In the genomic region with DNA sequence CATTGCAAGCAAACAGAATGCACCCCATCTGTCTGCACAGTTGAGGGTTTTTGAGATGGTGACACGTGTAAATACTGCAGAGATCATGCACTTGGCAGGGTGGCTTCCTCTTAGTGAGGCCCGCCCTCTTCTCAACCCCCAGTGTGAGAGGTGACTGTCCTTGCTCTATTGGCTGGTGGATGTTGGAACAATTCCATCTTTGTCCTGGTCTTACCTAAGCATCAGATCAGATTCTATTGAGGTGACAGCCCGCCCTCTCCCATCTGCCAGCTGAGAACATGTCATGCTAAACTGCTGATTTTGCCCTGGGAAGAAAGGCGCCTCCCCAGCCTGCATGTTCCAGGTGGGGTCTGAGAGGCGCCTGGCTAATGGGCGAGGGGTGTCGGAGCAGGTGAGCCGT, we compare ENCODE assay signal across 19 mouse cellular contexts.
DNase-seq lines count a peak whose midpoint lies in the region; ATAC-seq lines count a peak whose summit lies in the region.
"Had no signal": no experiment of that assay in that cellular context is flagged by ENCODE, and none has a peak within 500 bp of the region (broad histone marks: within the 10 kb centered on the region; RNA-seq: fewer than 3 reads in every experiment).

No protein-coding gene starts in this region.

- no peak overlapping the region for H3K27ac ChIP-seq in hindbrain, embryonic 11.5 days (ENCODE audit: low read depth, low read length)
- H3K27ac ChIP-seq in hindbrain, embryonic 12.5 days: no peak overlapping the region
- H3K27ac ChIP-seq in forebrain, embryonic 15.5 days (replicated peaks): peak overlapping the region; percentile 75
- H3K27ac ChIP-seq: embryonic facial prominence, embryonic 13.5 days; neural tube, embryonic 13.5 days had no signal

- peak; percentile 40; the same call in 1 of the 2 replicates for ATAC-seq in hindbrain, embryonic 11.5 days (ENCODE audit: low FRiP score)
- no peak for ATAC-seq in hindbrain, embryonic 12.5 days (ENCODE audit: low FRiP score)
- ATAC-seq in forebrain, embryonic 15.5 days (replicated peaks): peak; percentile 51

- H3K4me3 ChIP-seq in hindbrain, embryonic 11.5 days (ENCODE audit: low read depth, low read length): no peak overlapping the region
- no peak overlapping the region for H3K4me3 ChIP-seq in hindbrain, embryonic 12.5 days
- no peak overlapping the region for H3K4me3 ChIP-seq in forebrain, embryonic 15.5 days
- H3K4me3 ChIP-seq: embryonic facial prominence, embryonic 13.5 days; neural tube, embryonic 13.5 days had no signal

- no peaks in the 10 kb centered on the region; the same call in 1 of the 2 replicates for H3K4me1 ChIP-seq in hindbrain, embryonic 11.5 days (replicated peaks; ENCODE audit: control insufficient read depth, insufficient read depth, low read length)
- peaks cover 31% of the 10 kb centered on the region for H3K4me1 ChIP-seq in hindbrain, embryonic 12.5 days
- H3K4me1 ChIP-seq in forebrain, embryonic 15.5 days: peaks cover 33% of the 10 kb centered on the region

- H3K4me2 ChIP-seq in hindbrain, embryonic 11.5 days (replicated peaks; ENCODE audit: low read depth, low read length): no peak overlapping the region
- no peak overlapping the region for H3K4me2 ChIP-seq in hindbrain, embryonic 12.5 days (replicated peaks)
- no peak overlapping the region for H3K4me2 ChIP-seq in forebrain, embryonic 15.5 days (replicated peaks)
- H3K4me2 ChIP-seq: embryonic facial prominence, embryonic 13.5 days; liver, embryonic 11.5 days; midbrain, embryonic 11.5 days; neural tube, embryonic 13.5 days had no signal

- no peaks in the 10 kb centered on the region for H3K36me3 ChIP-seq in hindbrain, embryonic 11.5 days (ENCODE audit: control insufficient read depth, insufficient read depth, low read length)
- no peaks in the 10 kb centered on the region for H3K36me3 ChIP-seq in hindbrain, embryonic 12.5 days
- H3K36me3 ChIP-seq in forebrain, embryonic 15.5 days: no peaks in the 10 kb centered on the region
- H3K36me3 ChIP-seq: embryonic facial prominence, embryonic 13.5 days; neural tube, embryonic 13.5 days had no signal

- no peak overlapping the region for H3K9ac ChIP-seq in hindbrain, embryonic 11.5 days (ENCODE audit: low read depth, low read length)
- H3K9ac ChIP-seq in hindbrain, embryonic 12.5 days: no peak overlapping the region
- H3K9ac ChIP-seq in forebrain, embryonic 15.5 days (replicated peaks): no peak overlapping the region
- H3K9ac ChIP-seq: embryonic facial prominence, embryonic 13.5 days; neural tube, embryonic 13.5 days had no signal

- 0 out of 2 replicates have a peak, but pooled peaks cover 3% of the 10 kb centered on the region for H3K27me3 ChIP-seq in hindbrain, embryonic 11.5 days (ENCODE audit: control insufficient read depth, insufficient read depth, low read length)
- H3K27me3 ChIP-seq in hindbrain, embryonic 12.5 days: peaks cover 9% of the 10 kb centered on the region
- no peaks in the 10 kb centered on the region for H3K27me3 ChIP-seq in forebrain, embryonic 15.5 days
- H3K27me3 ChIP-seq: embryonic facial prominence, embryonic 13.5 days had no signal

- H3K9me3 ChIP-seq in hindbrain, embryonic 11.5 days (ENCODE audit: control insufficient read depth, low read length): no peaks in the 10 kb centered on the region
- H3K9me3 ChIP-seq in hindbrain, embryonic 12.5 days (replicated peaks): no peaks in the 10 kb centered on the region
- H3K9me3 ChIP-seq in forebrain, embryonic 15.5 days: no peaks in the 10 kb centered on the region
- H3K9me3 ChIP-seq: neural tube, embryonic 13.5 days had no signal

- DNase-seq in hindbrain, embryonic 11.5 days (ENCODE audit: low spot score): no peak
- peak; percentile 51 for DNase-seq in brain, adult 2 months (ENCODE audit: low read depth, low spot score)
- DNase-seq in layer of hippocampus, adult 18-20 months (ENCODE audit: low spot score in 2 of 2): peak; percentile 31 to 76
- no peak for DNase-seq in yolk sac, embryonic 10.5 days (ENCODE audit: low spot score)
- no peak for DNase-seq in left cerebral cortex, adult 11 months (ENCODE audit: low spot score)
- DNase-seq in kidney, postnatal 14 days: no peak
- DNase-seq: cerebellum, adult 9-11 months; heart, adult 11 months; heart, postnatal 10 days; kidney, adult 9 months; lung, postnatal 14 days; right cerebral cortex, adult 18-20 months; thymus, adult 18-20 months had no signal

- 62% methylated on average over 8 of the region's 8 CpGs for WGBS in hindbrain, embryonic 11.5 days
- WGBS in hindbrain, embryonic 12.5 days: 51% methylated on average over 8 of the region's 8 CpGs
- 41% methylated on average over 8 of the region's 8 CpGs for WGBS in forebrain, embryonic 15.5 days

Comparison
In these comparisons a context has a peak if more than half of its experiments do, and no peak if none do; other contexts are left out.
1. DNase-seq: peak in brain, adult 2 months (single experiment) and layer of hippocampus, adult 18-20 months (2 of 2); none in hindbrain, embryonic 11.5 days (single experiment), yolk sac, embryonic 10.5 days (single experiment), left cerebral cortex, adult 11 months (single experiment) and kidney, postnatal 14 days (single experiment).